Mouse (Mus musculus) right cerebral cortex, adult 2 months (tissue): ENCODE measurements around the gene Olfr1272.
"Not testable (repeated sequence)": the region's sequence is repeated elsewhere in the genome, so short reads cannot be mapped to it uniquely, and the experiment has no call there.

Experiments
- DNase-seq, 2 experiments: peaks; one replicate each; pipeline ENCODE4 v3.0.0; 2021 to 2022; ENCODE audit warnings: low spot score in 2 of 2

The Olfr1272 gene

DNA sequence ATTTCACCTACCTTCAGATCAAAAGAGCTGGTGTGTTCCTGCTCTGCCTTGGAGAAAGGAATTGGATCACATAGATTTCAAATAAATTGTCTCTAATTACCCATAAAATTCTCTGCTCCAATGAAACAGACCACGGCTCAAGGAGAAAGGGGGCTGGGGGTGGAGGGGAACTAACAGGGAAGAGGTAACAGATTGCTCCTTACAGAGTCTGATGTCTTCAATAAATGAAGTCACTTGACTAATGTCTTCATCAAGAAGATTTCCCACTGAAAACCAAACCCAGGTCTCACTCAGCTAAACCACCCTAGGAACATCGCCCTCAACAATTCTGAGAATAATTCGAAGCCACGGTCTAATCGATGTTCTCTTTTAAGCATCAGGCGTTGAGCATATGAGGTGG lies at the start of gene Olfr1272:
Olfr1272 (minus strand) TSS at position 101 of the 400 bp plus-strand sequence.
- DNase-seq, result no peak

GRCm38 (mm10) chr2:90321900-90322299 lies 29.3 kb upstream of the Olfr1272 start, which contains the start of gene Gm13769:
TSS of gene Gm13769 (plus strand) at chr2:90322200.
- not testable (repeated sequence) for DNase-seq

- DNase-seq, result no peak
Measured at GRCm38 (mm10) chr2:90270932-90271331, 21.7 kb downstream of the Olfr1272 start, which contains the start of gene Olfr1271. TSS of gene Olfr1271 (minus strand) at chr2:90271032.

DNA sequence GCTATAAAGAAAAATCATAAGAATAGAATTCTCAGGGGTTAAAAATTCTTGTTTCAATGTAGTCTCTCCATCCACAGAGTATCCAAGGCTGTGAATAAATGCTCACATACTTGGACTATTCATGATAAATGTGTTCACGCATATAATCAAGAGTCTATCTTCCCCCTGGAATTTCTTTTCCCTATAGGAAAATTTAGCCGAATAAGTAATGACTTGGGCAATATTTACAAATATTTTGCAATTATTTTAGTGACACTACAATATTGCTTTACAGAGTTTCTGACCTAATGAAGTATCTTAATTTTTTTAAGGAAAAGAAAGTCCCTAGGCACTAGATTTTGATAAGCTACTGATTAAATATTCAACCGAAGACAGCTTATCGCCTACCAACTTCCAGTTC lies 35.1 kb downstream of the Olfr1272 start, which contains the start of gene Olfr142:
Olfr142 (minus strand) TSS at position 101 of the 400 bp plus-strand sequence.
- DNase-seq, result no peak
